Mouse (Mus musculus) C2C12 (cell line): Measurements from ENCODE around the gene Mien1.

Source experiments
- CEBPB ChIP-seq: IDR thresholded peaks from one replicate; pipeline ENCODE4 v1.6.1; 2011; ENCODE audit warnings: low read depth, mild to moderate bottlenecking, control low read depth, moderate library complexity
- CTCF ChIP-seq: IDR thresholded peaks from one replicate; pipeline ENCODE4 v1.5.1; 2011; ENCODE audit not compliant: control insufficient read depth, insufficient read depth, insufficient read length
- MAX ChIP-seq: IDR thresholded peaks from one replicate; pipeline ENCODE4 v1.6.1; 2011; ENCODE audit warnings: mild to moderate bottlenecking, control low read depth
- MYOD1 ChIP-seq: IDR thresholded peaks from one replicate; pipeline ENCODE4 v1.6.1; 2011; ENCODE audit warnings: low read depth; ENCODE audit not compliant: control insufficient read depth, insufficient read length
- MYOG ChIP-seq: IDR thresholded peaks from one replicate; pipeline ENCODE4 v1.6.1; 2011; ENCODE audit not compliant: control insufficient read depth, insufficient read length; ENCODE audit errors: extremely low read depth

- TF ChIP-seq CTCF (no peak), MAX (no peak), CEBPB (no peak), MYOG (no peak), MYOD1 (no peak)
These were observed 43.3 kb upstream of the Mien1 start for GRCm38 (mm10) chr11:98482067-98482466.
